Mouse (Mus musculus): ENCODE data around the gene Gm14819. TPM values are rescaled to one million over a fixed set of nuclear protein-coding genes. Genes with fewer than 3 reads are reported as not detected.
"Not testable (repeated sequence)": the region's sequence is repeated elsewhere in the genome, so short reads cannot be mapped to it uniquely, and the experiment has no call there.

Gene Gm14819
- not detected in 2 replicates for polyA plus RNA-seq (2016; fragmentation: Nextera tagmentation; extraction: Ambion mirVana)

GRCm38 (mm10) chrX:35403883-35404282, at the start of gene Gm14819:
Gm14819 (plus strand) TSS chrX:35404183.
- H3K4me1 ChIP-seq; H3K27me3 ChIP-seq; ATAC-seq (ENCODE audit: low FRiP score); H3K4me3 ChIP-seq (replicated peaks); H3K9ac ChIP-seq; H3K36me3 ChIP-seq (replicated peaks); H3K9me3 ChIP-seq; H3K27ac ChIP-seq; H3K4me2 ChIP-seq: not testable (repeated sequence)
- WGBS = no CpG with 5 or more reads among the region's 6 CpGs

Data from forebrain, embryonic 12.5 days (tissue).